Mouse (Mus musculus): Measurements from ENCODE around the gene Gpr61. TPM values are rescaled to one million over a fixed set of nuclear protein-coding genes. Genes with fewer than 3 reads are reported as not detected.
A peak's percentile ranks its signal among the peaks of the same experiment; 100 is the strongest.

The Gpr61 gene
- total RNA-seq, 2 experiments from 2014 or later = 17.3 to 18.0 TPM

- H3K27ac ChIP-seq = no peak overlapping the region
- no peak overlapping the region for H3K4me3 ChIP-seq
These were observed 42.4 kb downstream of the Gpr61 start for GRCm38 (mm10) chr3:108112246-108112645.

GRCm38 (mm10) chr3:108111320-108111719 is 43.4 kb downstream of the Gpr61 start:
- no peak for TF ChIP-seq CTCF (conservative IDR thresholded peaks at IDR 0.05)
- DNase-seq (ENCODE audit: low spot score in 2 of 2) = no peak
- Histone ChIP-seq H3K4me3 (no peak overlapping the region), H3K27ac (no peak overlapping the region)

More at GRCm38 (mm10) chr3:108112246-108112645, 42.4 kb downstream of the Gpr61 start:
- no peak for DNase-seq (ENCODE audit: low spot score in 2 of 2)
- TF ChIP-seq CTCF (conservative IDR thresholded peaks at IDR 0.05) = no peak

- no peak overlapping the region for H3K27ac ChIP-seq
- H3K4me3 ChIP-seq = no peak overlapping the region
- TF ChIP-seq CTCF (conservative IDR thresholded peaks at IDR 0.05) = no peak
- no peak for DNase-seq (ENCODE audit: low spot score in 2 of 2)
These were observed 49.4 kb downstream of the Gpr61 start for GRCm38 (mm10) chr3:108105281-108105680.

- TF ChIP-seq CTCF (conservative IDR thresholded peaks at IDR 0.05) = no peak
- no peak for DNase-seq (ENCODE audit: low spot score in 2 of 2)
- Histone ChIP-seq H3K4me3 (no peak overlapping the region), H3K27ac (peak overlapping the region; percentile 48; the same call in 1 of the 2 replicates)
These were observed 52.6 kb downstream of the Gpr61 start for GRCm38 (mm10) chr3:108102075-108102474.

- peak overlapping the region; percentile 10; the same call in 1 of the 2 replicates for H3K27ac ChIP-seq
- TF ChIP-seq CTCF (conservative IDR thresholded peaks at IDR 0.05) = no peak
- DNase-seq (ENCODE audit: low spot score in 2 of 2) = no peak
- no peak overlapping the region for H3K4me3 ChIP-seq
These were observed 53.1 kb downstream of the Gpr61 start for GRCm38 (mm10) chr3:108101594-108101993.

Other genes with a start within 250 kb of the Gpr61 start
- gene Gstm7, start 223.1 kb downstream of the Gpr61 start, total RNA-seq (2021) = 100 to 1,000 TPM; 173 to 177 TPM
- gene Gstm6, start 211.1 kb downstream of the Gpr61 start, total RNA-seq (2021) = 10 to 100 TPM; 16.6 to 19.5 TPM
- gene Gstm3, start 185.6 kb downstream of the Gpr61 start, total RNA-seq (2021) = not detected
- 1 to 10 TPM; 2.3 to 3.6 TPM for gene Gstm2, start 168.4 kb downstream of the Gpr61 start, total RNA-seq (2021)
- 100 to 1,000 TPM; 350 to 371 TPM for gene Gstm1, start 136.9 kb downstream of the Gpr61 start, total RNA-seq (2021)
- gene Gstm4, start 110.0 kb downstream of the Gpr61 start, total RNA-seq (2021) = 10 to 100 TPM; 11.5 to 12.3 TPM
- gene Ampd2, start 68.2 kb downstream of the Gpr61 start, total RNA-seq (2021) = 10 to 100 TPM; 74.0 to 76.7 TPM
- not detected for gene Gnat2, start 62.1 kb downstream of the Gpr61 start, total RNA-seq (2021)
- 10 to 100 TPM; 28.0 to 28.4 TPM for gene Gnai3, start 8.7 kb downstream of the Gpr61 start, total RNA-seq (2021)
- 10 to 100 TPM; 69.7 to 79.0 TPM for gene Amigo1, start 31.5 kb upstream of the Gpr61 start, total RNA-seq (2021)
- 10 to 100 TPM; 16.3 to 16.8 TPM for gene Cyb561d1, start 46.3 kb upstream of the Gpr61 start, total RNA-seq (2021)
- gene Atxn7l2, start 56.1 kb upstream of the Gpr61 start, total RNA-seq (2021) = 10 to 100 TPM; 31.9 to 34.6 TPM
- 1 to 10 TPM; 2.0 to 3.0 TPM for gene Sypl2, start 71.8 kb upstream of the Gpr61 start, total RNA-seq (2021)
- gene Psma5, start 102.0 kb upstream of the Gpr61 start, total RNA-seq (2021) = 10 to 100 TPM; 68.2 to 76.8 TPM
- gene Sort1, start 129.2 kb upstream of the Gpr61 start, total RNA-seq (2021) = 100 to 1,000 TPM; 360 to 361 TPM
- 1 to 10 TPM in 1 of 2 experiments, under 1 TPM in 1; 0.83 to 1.5 TPM for gene Mybphl, start 210.0 kb upstream of the Gpr61 start, total RNA-seq (2021)
- gene Psrc1, start 229.0 kb upstream of the Gpr61 start, total RNA-seq (2021) = 10 to 100 TPM; 17.5 to 22.2 TPM

Data from layer of hippocampus, adult 2 months (tissue).